Mouse (Mus musculus) heart, adult 9 months (tissue): ENCODE results near the gene Olfr1458.

Source experiments
- DNase-seq, 2 experiments: peaks; one replicate each; pipeline ENCODE4 v3.0.0; 2022; ENCODE audit warnings: low spot score in 2 of 2

Gene Olfr1458

GRCm38 (mm10) chr19:13106675-13107074 lies at the start of gene Olfr1458:
Olfr1458 (minus strand) TSS chr19:13106775.
- DNase-seq, result no peak

GRCm38 (mm10) chr19:13149449-13149848 lies 42.9 kb upstream of the Olfr1458 start, which contains the start of gene Olfr1459:
Olfr1459 (minus strand) TSS chr19:13149549.
- no peak for DNase-seq

DNA sequence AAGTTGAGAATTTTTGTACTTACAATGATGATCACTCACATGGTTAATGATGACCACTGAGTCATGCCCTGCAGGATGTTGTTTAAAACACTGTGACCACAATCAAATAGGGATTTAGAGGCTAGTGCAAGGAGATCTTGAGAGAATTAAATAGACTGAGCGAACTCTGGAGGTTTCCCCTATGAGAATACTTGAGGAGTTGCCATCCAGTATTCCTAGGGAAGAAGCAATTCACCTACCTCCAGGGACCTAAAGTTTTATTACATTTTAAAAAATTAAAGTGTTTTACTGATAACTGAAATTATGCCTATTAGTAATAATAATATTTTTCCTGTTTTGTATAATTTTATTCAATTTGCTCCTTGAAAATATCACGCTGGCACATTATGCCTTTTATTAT lies 8.8 kb downstream of the Olfr1458 start, which contains the start of gene Olfr1457:
Gene Olfr1457 (minus strand): TSS at position 101 of the 400 bp plus-strand sequence.
- DNase-seq, result no peak

DNA sequence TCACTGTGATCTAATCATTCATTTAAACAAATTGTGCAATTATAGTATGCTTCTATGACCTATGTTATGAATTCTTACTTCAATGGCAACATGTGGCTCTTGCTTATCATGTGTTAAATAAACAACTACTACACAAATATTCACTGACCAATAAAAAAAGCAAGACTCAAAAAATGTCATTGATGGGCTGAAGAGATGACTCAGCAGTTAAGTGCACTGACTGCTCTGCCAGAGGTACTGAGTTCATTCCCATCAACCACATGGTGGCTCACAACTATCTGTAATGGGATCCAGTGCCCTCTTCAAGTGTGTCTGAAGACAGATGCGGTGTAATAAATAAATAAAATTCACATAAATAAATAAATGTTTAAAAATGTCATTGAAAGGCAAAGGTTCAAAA lies 12.7 kb downstream of the Olfr1458 start:
- DNase-seq, result no peak

DNA sequence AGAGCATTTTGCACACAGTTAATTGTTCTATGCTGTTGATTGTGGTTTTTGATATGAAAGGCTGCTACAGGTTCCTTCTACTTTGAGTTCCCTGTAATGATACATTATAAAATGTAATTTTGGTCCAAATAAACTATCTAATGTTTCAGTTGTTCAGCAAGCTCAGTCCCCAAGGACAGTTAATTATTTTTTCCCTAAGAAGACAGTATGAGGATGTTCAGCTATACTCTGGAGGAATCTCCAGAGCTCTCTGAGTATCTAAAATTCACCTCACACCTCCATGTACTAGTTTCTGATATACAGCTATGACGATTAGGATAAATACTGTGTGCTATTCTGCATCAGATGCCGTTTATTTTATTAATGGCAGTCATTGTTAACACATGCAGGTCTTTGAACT lies 46.3 kb downstream of the Olfr1458 start, which contains the start of gene Olfr1454:
Gene Olfr1454 (plus strand): TSS at position 301 of the 400 bp plus-strand sequence.
- DNase-seq, result no peak
